Mouse (Mus musculus): ENCODE results near the gene Hspb8. TPM values are rescaled to one million over a fixed set of nuclear protein-coding genes. Genes with fewer than 3 reads are reported as not detected.
A peak's percentile ranks its signal among the peaks of the same experiment; 100 is the strongest.
"Not testable (repeated sequence)": the region's sequence is repeated elsewhere in the genome, so short reads cannot be mapped to it uniquely, and the experiment has no call there.

Hspb8 gene
- polyA plus RNA-seq, 1 experiment from 2014 or later, result 27.2 TPM

DNA sequence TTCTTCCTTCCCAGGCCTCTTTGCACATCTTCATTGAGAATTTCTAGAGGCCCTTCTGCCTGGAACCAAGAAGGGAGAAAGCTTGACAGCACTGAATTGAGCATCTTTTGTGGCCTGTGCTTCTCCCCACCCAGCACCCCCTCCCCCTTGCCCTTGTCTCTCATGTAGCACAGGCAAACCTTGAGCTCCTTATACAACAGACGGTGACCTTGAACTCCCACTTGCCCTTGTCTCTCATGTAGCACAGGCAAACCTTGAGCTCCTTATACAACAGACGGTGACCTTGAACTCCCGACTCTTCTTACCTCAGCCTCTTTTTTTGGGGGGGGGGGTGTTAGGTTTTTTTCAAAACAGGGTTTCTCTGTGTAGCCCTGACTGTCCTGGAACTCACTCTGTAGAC, 3.0 kb upstream of the Hspb8 start:
- not testable (repeated sequence) for H3K9me3 ChIP-seq; H3K9ac ChIP-seq; H3K4me2 ChIP-seq; H3K4me3 ChIP-seq (replicated peaks); ATAC-seq (ENCODE audit: insufficient read depth, low FRiP score, low read depth); H3K36me3 ChIP-seq; H3K27me3 ChIP-seq (replicated peaks)
- 60% methylated on average over 3 of the region's 3 CpGs for WGBS
- peak overlapping the region; percentile 31; the same call in 1 of the 2 replicates for H3K27ac ChIP-seq
- H3K4me1 ChIP-seq, result peaks cover 27% of the 10 kb centered on the region

DNA sequence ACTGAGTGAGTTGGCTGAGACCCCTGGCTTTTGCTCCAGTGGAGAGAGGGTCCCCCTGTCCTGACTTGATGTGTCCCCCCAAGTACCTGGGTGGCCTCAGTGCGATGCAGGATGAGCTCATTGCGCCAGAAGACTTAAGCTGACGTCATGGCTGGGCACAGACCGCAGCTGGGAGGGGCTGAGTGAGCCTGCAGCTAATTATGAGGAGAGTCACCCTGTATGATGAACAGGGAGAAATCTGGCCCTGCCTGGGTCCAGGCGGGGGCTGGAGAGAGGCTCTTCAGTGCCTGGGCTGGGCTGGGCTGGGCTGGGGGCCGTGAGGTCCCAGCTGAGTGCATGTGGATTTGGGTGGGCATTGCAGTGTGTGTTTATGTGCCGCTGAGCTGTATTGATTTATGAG, 2.6 kb upstream of the Hspb8 start:
- Histone ChIP-seq H3K36me3 (no peaks in the 10 kb centered on the region), H3K9me3 (no peaks in the 10 kb centered on the region), H3K4me2 (no peak overlapping the region), H3K27ac (peak overlapping the region; percentile 31; the same call in 1 of the 2 replicates), H3K27me3 (replicated peaks) (no peaks in the 10 kb centered on the region), H3K4me1 (peaks cover 32% of the 10 kb centered on the region), H3K4me3 (replicated peaks) (no peak overlapping the region), H3K9ac (no peak overlapping the region)
- 0 out of 2 replicates have a peak, but pooled peaks have one; percentile 12 for ATAC-seq (ENCODE audit: insufficient read depth, low FRiP score, low read depth)
- 26% methylated on average over 7 of the region's 7 CpGs for WGBS

DNA sequence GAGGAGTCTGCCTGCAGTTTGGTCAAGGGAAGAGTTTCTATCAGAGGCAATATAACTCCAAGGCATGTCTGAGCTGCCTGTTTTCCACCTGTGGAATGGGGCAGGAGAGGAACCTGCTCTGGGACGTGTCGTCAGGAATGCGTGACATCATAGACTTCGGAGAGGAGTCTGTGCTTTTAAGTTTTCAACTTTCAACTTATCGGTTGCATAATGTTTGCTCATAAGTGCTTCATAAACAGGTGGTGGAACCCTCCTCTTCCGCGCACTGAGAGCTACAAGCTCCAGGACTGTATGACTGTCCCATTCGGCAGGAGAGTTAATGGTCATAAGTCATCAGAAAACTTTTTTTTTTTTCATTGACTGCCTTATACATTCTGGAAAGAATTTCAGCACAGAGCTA, 1.1 kb upstream of the Hspb8 start:
- peak overlapping the region; percentile 88; the same call in 1 of the 2 replicates for H3K27ac ChIP-seq
- ATAC-seq (ENCODE audit: insufficient read depth, low FRiP score, low read depth), result no peak
- 68% methylated on average over 8 of the region's 8 CpGs for WGBS
- H3K4me2 ChIP-seq, result no peak overlapping the region
- H3K9ac ChIP-seq, result no peak overlapping the region
- H3K9me3 ChIP-seq, result no peaks in the 10 kb centered on the region
- H3K36me3 ChIP-seq, result no peaks in the 10 kb centered on the region
- no peaks in the 10 kb centered on the region for H3K27me3 ChIP-seq (replicated peaks)
- H3K4me1 ChIP-seq, result peaks cover 35% of the 10 kb centered on the region
- no peak overlapping the region for H3K4me3 ChIP-seq (replicated peaks)

DNA sequence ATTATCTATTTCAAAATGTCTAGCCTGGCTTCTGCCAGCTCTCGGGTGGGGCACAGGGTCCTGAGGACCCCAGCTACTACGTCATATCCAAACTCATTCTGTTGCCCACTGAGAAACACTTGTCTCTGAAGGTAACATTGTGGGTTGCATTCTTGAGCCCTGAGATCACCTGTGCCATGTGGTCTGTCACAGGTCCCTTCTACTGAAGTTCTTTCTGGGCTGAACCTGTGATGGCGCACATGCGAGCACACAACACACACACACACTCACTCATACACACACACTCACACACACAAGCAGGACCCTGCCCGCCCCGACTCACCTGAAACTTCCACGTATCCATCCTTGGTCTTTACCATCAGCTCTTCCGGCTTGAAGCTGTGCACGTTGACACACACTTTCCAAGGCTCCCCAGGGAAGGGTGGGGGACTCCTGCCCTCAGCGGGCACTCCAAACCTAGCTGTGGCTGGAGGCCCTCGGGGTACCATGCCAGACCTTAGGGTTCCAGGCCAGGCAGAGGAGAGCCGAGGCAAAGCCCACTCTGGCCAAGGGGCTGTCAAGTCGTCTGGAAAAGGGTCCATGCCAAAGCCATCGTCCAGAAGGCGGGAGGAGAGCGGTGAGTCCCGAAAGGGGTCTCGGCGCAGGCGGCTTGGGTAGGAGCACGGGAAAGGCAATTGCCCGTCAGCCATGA, 728 bp downstream of the Hspb8 start:
- Histone ChIP-seq H3K4me3 (replicated peaks) (peak overlapping the region; percentile 45), H3K27me3 (replicated peaks) (no peaks in the 10 kb centered on the region), H3K4me2 (peak overlapping the region; percentile 62), H3K27ac (peak overlapping the region; percentile 88), H3K36me3 (no peaks in the 10 kb centered on the region), H3K9me3 (no peaks in the 10 kb centered on the region), H3K4me1 (peaks cover 38% of the 10 kb centered on the region), H3K9ac (peak overlapping the region; percentile 51)
- 52% methylated on average over 22 of the region's 22 CpGs for WGBS
- no peak for ATAC-seq (ENCODE audit: insufficient read depth, low FRiP score, low read depth)

DNA sequence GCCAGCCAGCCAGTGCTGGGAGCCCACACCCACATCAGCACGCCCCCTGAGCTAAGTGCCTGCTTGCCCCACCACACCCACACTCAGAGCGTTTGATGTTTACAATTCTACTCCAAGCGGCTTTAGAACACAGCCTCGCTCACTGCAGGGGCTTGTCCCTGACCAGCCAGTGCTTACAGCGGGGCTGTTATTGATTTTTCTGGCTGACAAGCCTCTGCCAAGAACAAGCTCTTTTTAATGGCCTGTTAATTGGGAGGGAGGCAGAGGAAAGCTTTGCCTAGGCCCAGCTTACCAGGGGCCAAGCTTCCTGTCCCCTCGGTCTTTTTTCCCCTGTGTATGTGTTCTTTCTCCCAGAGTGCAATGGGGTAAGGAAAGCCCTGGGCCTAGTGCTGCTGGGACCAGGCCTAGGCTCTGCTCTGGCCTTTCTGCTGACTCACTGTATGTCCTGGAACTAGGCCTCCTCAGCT, 1.9 kb downstream of the Hspb8 start:
- peak overlapping the region; percentile 87 for H3K27ac ChIP-seq
- H3K27me3 ChIP-seq (replicated peaks), result no peaks in the 10 kb centered on the region
- H3K36me3 ChIP-seq, result no peaks in the 10 kb centered on the region
- H3K4me2 ChIP-seq, result peak overlapping the region; percentile 49
- 18% methylated on average over 6 of the region's 6 CpGs for WGBS
- peak overlapping the region; percentile 28 for H3K4me3 ChIP-seq (replicated peaks)
- no peak overlapping the region for H3K9ac ChIP-seq
- peaks cover 45% of the 10 kb centered on the region for H3K4me1 ChIP-seq
- H3K9me3 ChIP-seq, result no peaks in the 10 kb centered on the region
- peak; percentile 82 for ATAC-seq (ENCODE audit: insufficient read depth, low FRiP score, low read depth)

DNA sequence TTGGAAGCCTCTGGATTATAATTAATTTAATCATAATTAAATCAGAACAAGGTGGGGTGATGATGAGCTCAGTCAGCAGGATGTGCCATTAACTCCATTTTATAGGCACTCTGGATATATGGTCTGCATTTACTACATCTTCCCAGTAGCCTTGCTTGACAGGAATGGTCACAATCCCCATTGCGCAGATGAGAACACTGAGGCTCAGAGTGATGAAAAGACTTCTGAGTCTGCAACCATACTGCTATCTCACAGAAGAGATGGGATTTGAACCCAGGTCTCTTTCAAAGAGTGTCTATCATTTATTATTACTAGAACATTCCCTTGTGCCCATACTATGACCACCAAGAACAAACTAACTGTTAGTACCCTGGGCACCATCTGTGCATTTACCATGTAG, 2.5 kb downstream of the Hspb8 start:
- Histone ChIP-seq H3K27ac (peak overlapping the region; percentile 87), H3K9ac (no peak overlapping the region)

DNA sequence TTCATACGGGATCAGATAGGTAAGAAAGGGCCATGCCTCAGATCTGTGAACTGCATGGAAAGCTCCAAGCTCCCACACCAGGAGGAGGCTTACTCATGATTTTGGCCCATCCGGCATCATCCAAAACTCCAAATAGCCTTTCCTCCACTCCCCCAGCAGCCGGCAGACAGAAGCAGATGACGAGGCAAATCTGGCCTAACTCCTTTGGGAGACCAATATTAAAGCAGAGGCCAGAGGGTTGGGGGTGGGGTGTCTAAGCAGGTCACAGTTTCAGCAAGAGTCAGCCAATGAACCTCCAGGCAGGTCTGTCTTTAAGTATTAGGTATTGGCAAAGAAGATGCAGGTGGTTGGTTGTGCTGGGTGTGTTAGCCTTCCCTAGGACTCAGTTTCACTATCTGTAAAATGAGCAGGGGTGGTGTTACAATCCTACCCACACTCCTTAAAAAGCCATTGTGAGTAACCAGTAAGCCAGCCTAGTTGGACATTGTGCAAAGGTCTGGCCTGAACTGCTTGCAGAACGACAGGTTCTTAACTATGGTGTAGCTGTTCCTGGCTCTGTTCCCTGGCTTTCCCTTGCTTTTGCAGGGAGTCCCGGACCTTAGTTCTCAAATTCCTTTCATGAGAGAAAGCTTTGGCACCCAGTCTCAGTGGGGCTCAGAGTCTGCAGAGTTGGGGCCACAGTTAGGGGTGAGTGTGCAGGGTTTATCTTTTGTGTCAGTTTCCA, 3.2 kb downstream of the Hspb8 start:
- H3K27me3 ChIP-seq (replicated peaks), result no peaks in the 10 kb centered on the region
- WGBS, result 49% methylated on average over 6 of the region's 6 CpGs
- H3K9me3 ChIP-seq, result no peaks in the 10 kb centered on the region
- no peaks in the 10 kb centered on the region for H3K36me3 ChIP-seq
- H3K4me2 ChIP-seq, result peak overlapping the region; percentile 49
- H3K4me3 ChIP-seq (replicated peaks), result peak overlapping the region; percentile 28
- no peak overlapping the region for H3K9ac ChIP-seq
- peak overlapping the region; percentile 87; the same call in 1 of the 2 replicates for H3K27ac ChIP-seq
- ATAC-seq (ENCODE audit: insufficient read depth, low FRiP score, low read depth), result no peak
- peaks cover 43% of the 10 kb centered on the region for H3K4me1 ChIP-seq

More for the DNA sequence above, 2.5 kb downstream of the Hspb8 start:
- peak overlapping the region; percentile 28 for H3K4me3 ChIP-seq (replicated peaks)
- peak overlapping the region; percentile 49 for H3K4me2 ChIP-seq
- WGBS, result 95% methylated on average over 1 of the region's 1 CpGs
- H3K36me3 ChIP-seq, result no peaks in the 10 kb centered on the region
- peaks cover 44% of the 10 kb centered on the region for H3K4me1 ChIP-seq
- no peaks in the 10 kb centered on the region for H3K9me3 ChIP-seq
- no peak for ATAC-seq (ENCODE audit: insufficient read depth, low FRiP score, low read depth)
- no peaks in the 10 kb centered on the region for H3K27me3 ChIP-seq (replicated peaks)

DNA sequence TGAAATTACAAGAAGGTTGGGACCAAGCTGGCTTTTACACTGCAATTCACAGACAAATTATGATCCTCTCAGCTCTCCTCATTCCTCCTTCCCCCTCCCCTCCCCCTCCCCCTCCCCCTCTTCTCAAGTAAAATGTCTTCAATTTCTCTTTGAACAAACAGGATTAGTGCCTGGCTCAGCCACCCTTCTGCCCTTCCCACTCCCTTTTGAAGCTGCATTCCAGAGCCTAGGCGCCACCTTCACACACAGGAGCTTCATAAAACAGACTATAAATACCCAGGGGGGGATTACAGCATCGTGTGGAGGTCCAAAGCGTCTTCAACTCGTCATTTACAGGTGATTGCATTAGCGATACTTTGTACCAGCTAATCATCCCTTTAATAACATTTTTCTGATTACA, 6.5 kb downstream of the Hspb8 start:
- WGBS, result 18% methylated on average over 5 of the region's 5 CpGs
- H3K27ac ChIP-seq, result peak overlapping the region; percentile 46; the same call in 1 of the 2 replicates
- no peak overlapping the region; the same call in 1 of the 2 replicates for H3K4me2 ChIP-seq

DNA sequence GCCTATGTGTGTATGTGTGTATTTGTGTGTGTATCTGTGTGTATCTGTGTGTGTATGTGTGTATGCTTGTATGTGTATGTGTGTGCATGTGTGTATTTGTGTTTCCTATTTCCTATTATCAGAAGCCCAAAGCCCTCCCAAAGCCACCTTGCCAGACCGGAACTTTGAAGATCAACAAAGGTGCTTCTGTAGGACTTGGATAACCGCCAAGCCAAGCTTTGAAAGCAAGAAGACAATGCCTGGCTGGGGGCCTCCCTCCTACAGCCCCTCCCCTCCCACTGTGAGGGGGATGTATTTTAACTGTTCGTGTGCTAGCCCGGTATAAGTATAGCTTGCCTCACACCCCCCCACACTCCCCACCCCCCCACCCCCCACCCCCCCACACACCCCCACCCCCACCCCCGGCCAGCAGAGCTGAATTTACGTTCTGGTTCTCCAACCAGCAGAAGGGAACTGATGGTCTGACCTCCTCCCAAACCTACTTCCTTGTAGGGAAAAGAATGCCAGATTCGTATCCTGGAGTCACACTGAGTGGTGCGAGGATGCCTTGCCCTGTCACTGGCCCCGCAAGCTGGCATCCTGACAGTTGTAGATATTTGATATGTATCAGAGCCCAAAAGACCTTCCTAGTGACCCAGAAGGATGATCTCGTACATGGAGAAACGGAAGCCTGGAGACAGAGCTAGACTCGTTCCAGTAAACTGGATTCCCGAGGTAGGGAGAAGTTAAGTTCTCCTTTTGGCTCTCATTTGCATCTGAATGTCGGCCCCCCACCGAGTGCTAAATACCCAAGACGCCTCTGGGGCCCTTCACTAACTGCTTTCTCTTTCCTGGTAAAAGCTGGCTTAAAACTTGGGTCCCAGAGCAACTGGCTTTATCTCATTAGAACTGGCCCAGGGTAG, 12.7 kb downstream of the Hspb8 start:
- 8% methylated on average over 16 of the region's 16 CpGs for WGBS
- no peak for ATAC-seq (ENCODE audit: insufficient read depth, low FRiP score, low read depth)
- Histone ChIP-seq H3K4me2 (peak overlapping the region; percentile 19; the same call in 1 of the 2 replicates), H3K36me3 (no peaks in the 10 kb centered on the region), H3K9ac (no peak overlapping the region), H3K27me3 (replicated peaks) (no peaks in the 10 kb centered on the region), H3K4me1 (peaks cover 40% of the 10 kb centered on the region), H3K9me3 (no peaks in the 10 kb centered on the region), H3K27ac (peak overlapping the region; percentile 83), H3K4me3 (replicated peaks) (no peak overlapping the region; the same call in 1 of the 2 replicates)

More for the DNA sequence above, 6.5 kb downstream of the Hspb8 start:
- H3K9ac ChIP-seq, result no peak overlapping the region
- H3K9me3 ChIP-seq, result no peaks in the 10 kb centered on the region
- H3K27me3 ChIP-seq (replicated peaks), result no peaks in the 10 kb centered on the region
- H3K4me3 ChIP-seq (replicated peaks), result no peak overlapping the region
- ATAC-seq (ENCODE audit: insufficient read depth, low FRiP score, low read depth), result no peak
- H3K36me3 ChIP-seq, result no peaks in the 10 kb centered on the region
- H3K4me1 ChIP-seq, result peaks cover 29% of the 10 kb centered on the region

DNA sequence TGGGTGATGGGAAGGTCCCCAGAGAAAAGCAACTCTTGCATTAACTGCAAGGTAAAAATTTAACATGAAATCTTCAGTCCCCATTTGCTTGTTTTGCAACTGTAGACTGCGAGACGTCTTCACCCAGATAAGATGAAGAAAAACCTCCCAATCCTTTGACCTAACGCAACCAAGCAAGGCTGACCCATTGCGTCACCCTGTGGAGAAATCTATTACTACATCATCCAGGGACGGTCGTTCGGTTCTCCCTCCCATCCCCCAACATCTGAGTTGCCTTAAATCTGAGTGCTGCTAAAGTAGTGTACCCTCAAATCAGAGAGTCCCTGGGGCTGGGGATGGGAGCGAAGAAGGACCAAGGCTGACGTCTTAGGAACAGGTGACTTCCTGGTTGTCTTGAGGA, 13.7 kb downstream of the Hspb8 start:
- Histone ChIP-seq H3K9me3 (no peaks in the 10 kb centered on the region), H3K36me3 (no peaks in the 10 kb centered on the region), H3K9ac (no peak overlapping the region), H3K27me3 (replicated peaks) (no peaks in the 10 kb centered on the region), H3K4me3 (replicated peaks) (no peak overlapping the region), H3K4me1 (peaks cover 40% of the 10 kb centered on the region), H3K27ac (peak overlapping the region; percentile 83), H3K4me2 (no peak overlapping the region)
- ATAC-seq (ENCODE audit: insufficient read depth, low FRiP score, low read depth), result no peak
- WGBS, result 59% methylated on average over 9 of the region's 9 CpGs

DNA sequence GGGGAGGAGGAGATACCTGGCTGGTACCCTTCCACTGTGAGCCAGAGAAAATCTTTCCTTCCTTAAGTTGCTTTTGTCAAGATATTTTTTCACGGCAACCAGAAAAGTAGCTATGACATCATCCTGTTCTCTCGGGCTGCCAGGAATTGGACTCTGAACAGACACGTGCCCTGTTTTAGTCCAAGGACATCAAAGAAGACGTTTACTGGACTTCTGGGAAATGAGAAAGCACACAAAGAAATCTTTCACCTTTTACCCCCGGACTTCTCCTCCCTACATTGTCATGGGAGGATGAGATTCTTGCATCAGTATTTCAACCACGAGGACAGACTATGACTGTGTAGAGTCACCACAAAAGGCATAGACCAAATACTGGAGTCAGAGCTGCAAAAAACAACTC, 14.7 kb downstream of the Hspb8 start:
- no peaks in the 10 kb centered on the region for H3K27me3 ChIP-seq (replicated peaks)
- no peak for ATAC-seq (ENCODE audit: insufficient read depth, low FRiP score, low read depth)
- H3K9me3 ChIP-seq, result no peaks in the 10 kb centered on the region
- H3K4me1 ChIP-seq, result peaks cover 40% of the 10 kb centered on the region
- 15% methylated on average over 6 of the region's 6 CpGs for WGBS
- no peaks in the 10 kb centered on the region for H3K36me3 ChIP-seq
- H3K4me2 ChIP-seq, result peak overlapping the region; percentile 14; the same call in 1 of the 2 replicates
- H3K9ac ChIP-seq, result no peak overlapping the region
- H3K27ac ChIP-seq, result peak overlapping the region; percentile 83
- H3K4me3 ChIP-seq (replicated peaks), result no peak overlapping the region

Measured in stomach, embryonic 15.5 days (tissue).